Mouse (Mus musculus) stomach, postnatal 0 days (tissue): ENCODE results near the gene Pla2g3.

ENCODE experiments used
- CTCF ChIP-seq: IDR thresholded peaks from 2 replicates; pipeline ENCODE4 v1.5.1; 2016; ENCODE audit warnings: antibody characterized with exemption, low read depth, mild to moderate bottlenecking, moderate library complexity
- EP300 ChIP-seq: optimal IDR thresholded peaks from 2 replicates; pipeline ENCODE3; 2016; ENCODE audit warnings: antibody characterized with exemption

GRCm38 (mm10) chr11:3545531-3546241, 57.6 kb downstream of the Pla2g3 start:
- TF ChIP-seq CTCF (no peak), EP300 (no peak)
